Mouse (Mus musculus): ENCODE data around the gene Gm7995.
"Not testable (repeated sequence)": the region's sequence is repeated elsewhere in the genome, so short reads cannot be mapped to it uniquely, and the experiment has no call there.

Gm7995 gene

DNA sequence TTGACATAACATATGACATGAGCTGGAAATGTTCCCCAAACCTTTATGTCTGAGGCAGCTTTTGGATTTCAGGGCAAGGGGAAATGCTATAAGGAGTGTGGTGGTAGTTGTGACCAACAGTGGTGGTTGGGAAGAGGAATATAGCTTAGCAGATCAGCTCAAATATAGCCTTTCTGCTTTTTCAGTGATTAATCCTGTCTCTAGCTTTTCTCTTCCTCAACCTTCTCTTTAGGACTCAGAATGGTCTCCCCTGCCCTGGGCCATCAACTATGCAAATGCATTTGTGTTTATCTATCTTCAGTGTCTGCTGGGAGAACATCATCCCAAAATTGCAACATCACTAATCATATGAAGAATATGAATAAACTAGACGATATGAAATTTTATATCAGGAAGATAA lies at the start of gene Gm7995:
Gene Gm7995, plus strand, starts transcription at position 301 of the 400 bp plus-strand sequence.
- not testable (repeated sequence) for DNase-seq (ENCODE audit: low read depth)

DNA sequence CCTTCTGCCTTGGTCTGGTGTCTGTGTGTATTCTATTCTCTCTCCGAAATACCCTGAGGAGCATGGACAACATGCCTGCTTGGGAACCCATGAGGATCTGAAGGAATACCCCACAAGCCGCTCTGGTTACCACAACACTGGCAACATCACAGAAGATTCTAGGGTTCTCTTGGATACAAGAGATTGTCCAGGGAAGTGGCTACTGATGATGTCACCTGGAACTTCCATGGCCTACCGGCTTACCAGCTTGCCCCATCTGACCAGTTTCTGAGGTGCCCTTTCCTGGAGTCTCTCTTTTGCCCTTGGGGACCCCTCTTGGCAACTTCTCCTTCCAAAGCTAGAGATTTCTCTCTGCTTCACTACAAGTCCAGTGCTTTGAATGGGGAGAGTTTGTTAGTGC lies 12.8 kb upstream of the Gm7995 start, which contains the start of gene Gm9611:
Gene Gm9611, minus strand, starts transcription at position 101 of the 400 bp plus-strand sequence.
- not testable (repeated sequence) for DNase-seq (ENCODE audit: low read depth)
